Mouse (Mus musculus): ENCODE results near the gene Ccdc187.

Ccdc187 gene

DNA sequence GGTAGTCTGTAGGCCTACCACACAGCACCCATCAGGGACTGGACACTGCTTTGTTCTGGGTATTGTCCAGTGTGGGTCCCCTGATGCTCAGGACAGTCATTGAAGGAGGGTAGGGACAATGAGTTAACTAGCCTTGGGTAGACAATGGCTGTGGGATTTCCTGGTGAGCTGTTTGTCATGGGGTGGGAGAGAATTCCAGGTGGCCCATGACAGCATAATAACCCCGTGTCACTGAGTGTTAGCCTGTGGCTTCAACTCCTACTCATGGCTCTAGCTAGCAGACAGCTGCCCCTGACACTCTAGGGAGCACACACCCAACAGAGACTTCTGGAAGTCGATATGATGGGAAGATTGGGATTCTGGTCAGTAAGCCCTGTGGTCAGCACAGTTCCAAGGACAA, at the start of gene Ccdc187:
Gene Ccdc187, minus strand, starts transcription at position 101 of the 400 bp plus-strand sequence.
- DNase-seq (ENCODE audit: low spot score), result no peak

DNA sequence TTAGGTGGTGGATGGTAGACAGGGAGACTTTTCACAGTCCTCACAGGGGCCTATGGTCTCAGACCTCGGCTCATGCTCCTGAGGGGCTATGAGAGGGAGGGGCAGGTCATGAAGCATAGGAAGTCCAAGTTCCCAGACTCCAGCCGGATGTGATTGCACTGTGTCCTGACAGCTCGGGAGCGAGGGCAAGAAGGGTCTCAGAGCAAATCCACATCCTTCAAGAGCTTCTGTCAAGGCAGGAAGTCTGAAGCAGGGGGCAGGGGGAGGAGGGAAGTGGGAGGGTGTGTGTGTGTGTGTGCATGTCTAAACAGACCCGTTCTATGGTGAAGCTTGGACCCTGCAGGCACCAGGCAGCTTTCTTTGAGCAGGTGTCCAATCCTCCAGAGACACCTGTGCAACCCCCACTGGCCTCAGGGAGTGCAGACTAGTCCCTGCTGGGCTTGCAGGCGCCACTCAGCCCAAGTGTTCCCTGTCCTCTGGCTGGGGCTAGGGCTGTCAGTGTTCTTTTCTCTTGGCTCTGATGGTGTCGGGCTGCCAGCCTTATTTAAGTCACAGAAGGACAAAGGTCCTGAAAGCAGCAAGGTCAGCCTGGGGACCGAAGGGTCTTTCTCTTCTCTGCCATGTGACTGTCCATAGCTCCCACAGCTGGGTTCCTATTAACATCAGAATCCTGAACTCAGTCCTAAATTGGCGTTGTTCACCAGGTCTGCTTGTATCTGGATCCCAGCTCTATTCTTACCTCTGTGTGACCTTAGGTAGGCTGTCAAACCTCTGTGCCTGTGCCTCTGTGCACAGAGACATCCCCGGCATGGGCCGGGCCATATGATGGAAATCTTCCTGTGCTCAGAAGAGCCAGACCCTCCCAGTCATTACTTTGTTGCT, 48.5 kb upstream of the Ccdc187 start:
- no peak for DNase-seq (ENCODE audit: low spot score)

DNA sequence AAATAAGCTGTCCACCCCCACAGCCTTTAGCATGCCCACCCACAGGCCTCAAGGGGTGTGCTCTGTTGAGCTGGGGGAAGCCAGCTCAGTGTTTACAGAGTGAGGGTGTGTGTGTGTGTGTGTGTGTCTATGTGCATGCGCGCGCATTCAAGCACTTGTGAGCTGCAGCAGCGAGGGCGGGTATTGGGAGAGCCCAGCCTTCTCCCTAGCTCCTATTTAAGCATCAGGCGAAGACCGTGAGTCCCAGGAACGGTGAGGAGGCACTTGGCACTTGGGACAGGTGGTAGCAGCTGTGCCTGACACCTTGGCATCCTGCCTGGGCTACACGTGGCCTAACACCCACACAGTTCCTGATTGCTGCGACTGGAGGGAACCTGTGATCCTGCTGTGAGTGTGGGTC, 47.7 kb upstream of the Ccdc187 start:
- DNase-seq (ENCODE audit: low spot score), result no peak

DNA sequence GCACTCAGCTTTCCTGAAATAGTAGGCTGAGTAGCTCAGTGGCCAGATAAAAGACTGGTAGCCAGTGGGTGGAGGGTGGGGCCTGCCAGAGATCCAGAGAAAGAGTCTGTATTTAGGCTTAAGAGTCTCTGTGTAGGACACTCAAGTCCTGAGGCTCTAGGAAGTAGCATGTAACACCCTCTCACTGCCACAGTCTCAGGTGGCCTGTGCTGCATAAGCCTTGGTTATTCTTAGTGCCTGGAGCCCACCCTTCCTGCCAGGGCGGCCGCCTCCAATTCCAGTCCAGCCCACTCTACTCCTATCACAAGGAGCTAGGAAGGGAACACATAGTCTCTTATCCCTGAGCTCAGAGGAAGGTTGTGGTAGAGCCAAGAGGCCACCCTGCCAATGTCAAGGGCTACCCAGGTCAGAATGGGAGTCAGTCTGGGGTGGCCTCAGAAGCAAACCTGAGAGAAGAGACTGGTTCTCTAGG, 47.2 kb upstream of the Ccdc187 start:
- DNase-seq (ENCODE audit: low spot score), result no peak

DNA sequence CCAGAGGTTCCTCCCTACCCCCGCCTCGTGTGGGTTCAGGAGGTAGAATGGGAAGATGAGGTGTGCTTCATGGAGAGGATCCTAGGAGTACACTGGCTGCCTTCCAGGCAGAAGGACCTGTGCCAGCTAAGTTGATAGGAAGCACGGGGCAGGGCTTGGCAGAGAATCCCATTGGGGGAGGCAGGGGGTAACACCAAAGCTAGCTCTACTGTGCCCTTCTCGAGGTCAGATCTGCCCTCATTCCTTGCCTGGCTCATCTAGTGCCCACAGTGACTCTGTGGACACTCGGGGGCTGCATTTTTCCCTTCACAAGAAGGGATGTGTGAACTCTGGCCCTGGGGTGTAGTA, 44.8 kb upstream of the Ccdc187 start:
- DNase-seq (ENCODE audit: low spot score), result peak; percentile 71

DNA sequence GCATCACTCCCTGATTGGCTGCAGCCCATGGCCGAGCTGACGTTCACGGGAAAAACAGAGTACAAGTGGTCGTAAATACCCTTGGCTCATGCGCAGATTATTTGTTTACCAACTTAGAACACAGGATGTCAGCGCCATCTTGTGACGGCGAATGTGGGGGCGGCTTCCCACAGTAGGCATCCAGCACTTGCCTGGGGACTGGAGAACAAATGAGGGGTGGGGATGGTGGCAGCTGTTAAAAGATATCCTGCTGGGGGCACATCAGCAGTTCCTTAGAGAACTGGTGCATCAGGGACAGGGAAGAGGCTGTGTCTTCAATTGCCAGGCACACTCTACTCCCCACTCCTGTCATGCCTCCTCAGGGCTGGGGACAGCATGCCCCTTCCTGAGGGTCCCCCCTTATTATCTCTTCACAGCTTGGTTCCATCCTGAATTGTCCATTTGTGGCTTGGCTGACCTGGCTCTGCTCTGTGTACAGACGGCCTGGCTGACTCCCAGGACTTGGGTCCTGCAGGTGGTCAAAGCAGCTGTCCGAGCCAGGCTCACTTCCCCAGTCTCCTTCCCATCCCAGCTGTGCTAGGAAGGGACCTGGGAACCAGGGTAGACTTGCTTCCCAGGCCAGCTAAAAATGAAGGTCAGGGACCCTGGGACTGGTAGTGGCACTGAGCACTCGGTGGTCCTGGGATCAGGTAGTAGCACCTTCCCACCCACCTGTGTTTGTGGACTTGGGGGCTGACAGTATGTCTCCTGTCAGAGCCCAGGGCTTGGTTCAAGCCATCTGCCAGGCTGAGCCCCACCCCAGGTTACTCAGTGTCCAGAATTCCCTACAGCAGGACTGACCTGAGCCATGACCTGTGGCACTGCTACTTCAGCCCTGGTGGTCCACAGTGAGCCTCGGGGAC, 44.2 kb upstream of the Ccdc187 start:
- DNase-seq (ENCODE audit: low spot score), result no peak

DNA sequence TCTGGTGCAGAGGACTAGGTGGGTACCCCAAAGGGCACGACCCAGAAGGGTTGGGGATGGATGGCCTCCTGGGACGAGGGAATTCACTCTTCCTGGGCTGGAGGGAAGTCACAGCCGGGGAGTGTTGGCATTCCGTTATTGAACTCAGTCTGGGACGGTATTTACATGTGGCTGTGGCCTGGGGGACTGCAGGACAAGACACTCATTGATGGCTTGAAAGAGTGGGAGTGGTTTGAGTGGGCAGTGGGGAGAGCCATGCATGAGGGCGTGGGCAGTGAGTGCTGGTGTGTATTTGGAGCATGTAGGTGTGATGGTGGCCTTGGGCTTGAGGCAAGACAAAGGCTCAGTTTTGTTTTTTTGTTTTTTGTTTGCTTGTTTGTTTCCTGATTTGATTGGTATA, 36.3 kb upstream of the Ccdc187 start:
- DNase-seq (ENCODE audit: low spot score), result no peak

DNA sequence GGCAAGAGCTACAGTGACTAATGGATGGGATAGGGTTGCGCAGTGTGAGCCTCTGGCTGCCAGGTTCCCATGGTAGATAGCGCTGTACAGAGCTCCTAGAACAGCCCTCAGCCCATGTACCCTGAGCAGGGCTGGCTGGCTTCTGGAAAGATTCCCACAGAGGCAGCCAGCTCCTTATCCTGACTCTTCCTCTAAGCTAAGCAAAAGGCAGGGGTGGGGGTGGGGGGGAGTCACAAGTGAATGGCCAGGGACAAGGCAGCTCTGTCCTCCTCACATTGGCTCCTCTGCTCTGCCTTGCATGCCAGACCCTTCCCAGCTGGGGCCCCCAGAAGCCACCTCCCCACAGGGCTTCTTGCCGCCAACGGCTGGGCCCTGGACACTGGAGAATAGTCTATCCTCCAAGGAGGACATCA, 35.7 kb upstream of the Ccdc187 start:
- DNase-seq (ENCODE audit: low spot score), result no peak

DNA sequence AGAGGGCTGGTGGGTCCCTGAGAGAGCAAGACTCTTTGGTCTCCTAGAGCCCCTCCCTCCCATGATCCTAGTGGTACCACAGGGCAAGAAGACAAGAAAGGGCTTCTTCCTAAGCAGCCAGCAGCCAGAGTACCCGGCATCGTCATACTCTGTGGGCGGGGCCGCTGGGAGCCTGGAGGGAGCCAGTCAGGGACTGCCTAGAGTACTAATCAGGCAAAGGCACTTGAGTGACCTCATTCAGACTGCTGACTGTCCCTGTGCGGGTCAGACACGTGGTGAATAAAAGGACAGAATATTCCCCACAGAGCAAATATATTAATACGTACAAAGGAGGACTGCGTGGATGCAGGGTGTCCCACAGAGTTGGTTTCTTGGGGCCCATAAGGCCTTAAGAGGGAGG, 35.0 kb upstream of the Ccdc187 start:
- DNase-seq (ENCODE audit: low spot score), result no peak

DNA sequence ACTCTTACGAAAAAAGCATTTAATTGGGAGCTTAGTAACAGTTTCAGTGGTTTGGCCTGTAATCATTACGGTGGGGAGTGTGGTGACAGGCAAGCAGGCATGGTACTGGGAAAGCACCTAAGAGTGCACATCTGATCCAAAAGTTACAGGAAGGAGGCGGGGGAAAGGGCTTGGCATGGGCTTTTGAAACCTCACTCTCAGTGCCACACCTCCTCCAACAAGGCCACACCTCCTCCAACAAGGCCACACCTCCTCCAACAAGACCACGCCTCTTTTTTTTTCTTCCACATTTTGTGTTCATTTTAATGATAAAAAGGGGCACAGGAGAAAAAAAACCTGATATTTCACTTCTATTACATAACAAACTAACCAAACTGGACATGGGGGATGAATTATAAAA, 33.5 kb upstream of the Ccdc187 start:
- DNase-seq (ENCODE audit: low spot score), result no peak

DNA sequence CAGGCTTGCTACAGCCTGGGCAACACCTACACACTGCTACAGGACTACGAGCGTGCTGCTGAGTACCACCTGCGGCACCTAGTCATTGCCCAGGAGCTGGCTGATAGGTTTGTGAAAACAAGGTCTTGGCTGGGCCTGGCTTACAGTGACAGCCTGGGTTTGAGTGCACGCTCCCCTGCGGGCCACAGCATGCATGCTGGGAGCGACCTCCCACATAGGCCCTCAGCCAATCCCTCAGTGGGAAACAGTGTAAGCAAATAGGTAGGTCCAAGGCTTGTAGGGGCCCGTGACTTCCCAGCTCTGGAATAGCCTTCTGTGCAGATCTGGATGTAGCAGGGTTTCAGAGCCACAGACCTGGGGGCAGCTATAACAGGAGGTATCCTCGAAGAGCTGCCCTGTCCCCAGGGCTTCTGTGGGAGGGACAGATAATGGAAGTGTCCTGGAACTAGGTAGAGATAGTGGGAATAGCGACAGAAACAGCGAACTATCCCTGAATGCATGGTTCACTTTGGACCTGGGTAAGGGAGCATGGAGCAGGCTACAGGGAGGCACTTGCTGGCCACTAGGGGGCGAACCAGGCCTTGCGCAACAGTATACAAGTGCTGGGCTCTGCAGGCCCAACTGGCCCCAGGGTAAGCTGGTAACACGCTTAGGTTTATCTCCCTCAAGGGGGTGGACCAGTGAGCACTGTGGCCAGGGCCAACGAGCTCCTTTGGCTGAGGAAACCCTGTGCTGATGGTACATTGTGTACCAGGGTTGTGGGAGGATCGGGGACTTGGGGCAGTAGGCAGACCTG, 31.2 kb upstream of the Ccdc187 start:
- no peak for DNase-seq (ENCODE audit: low spot score)

DNA sequence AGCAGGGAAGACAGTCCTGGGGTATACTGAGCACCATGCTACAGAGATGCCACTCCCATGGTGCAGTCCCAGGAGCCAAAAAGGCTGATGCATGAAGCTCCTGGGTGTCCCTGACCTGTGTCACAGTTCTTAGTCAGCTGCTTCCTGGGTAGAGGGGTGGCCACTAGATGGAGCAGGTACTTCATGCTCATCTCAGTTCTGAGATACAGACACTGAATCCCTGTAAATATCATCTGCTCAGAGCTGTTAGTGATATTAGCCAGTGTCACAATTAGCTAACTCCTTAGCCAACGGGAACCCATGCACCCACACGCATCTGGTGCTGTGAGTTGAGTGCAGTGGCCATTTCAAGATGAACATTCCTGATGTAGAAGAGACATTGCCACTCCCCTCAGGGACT, 30.6 kb upstream of the Ccdc187 start:
- DNase-seq (ENCODE audit: low spot score), result no peak

DNA sequence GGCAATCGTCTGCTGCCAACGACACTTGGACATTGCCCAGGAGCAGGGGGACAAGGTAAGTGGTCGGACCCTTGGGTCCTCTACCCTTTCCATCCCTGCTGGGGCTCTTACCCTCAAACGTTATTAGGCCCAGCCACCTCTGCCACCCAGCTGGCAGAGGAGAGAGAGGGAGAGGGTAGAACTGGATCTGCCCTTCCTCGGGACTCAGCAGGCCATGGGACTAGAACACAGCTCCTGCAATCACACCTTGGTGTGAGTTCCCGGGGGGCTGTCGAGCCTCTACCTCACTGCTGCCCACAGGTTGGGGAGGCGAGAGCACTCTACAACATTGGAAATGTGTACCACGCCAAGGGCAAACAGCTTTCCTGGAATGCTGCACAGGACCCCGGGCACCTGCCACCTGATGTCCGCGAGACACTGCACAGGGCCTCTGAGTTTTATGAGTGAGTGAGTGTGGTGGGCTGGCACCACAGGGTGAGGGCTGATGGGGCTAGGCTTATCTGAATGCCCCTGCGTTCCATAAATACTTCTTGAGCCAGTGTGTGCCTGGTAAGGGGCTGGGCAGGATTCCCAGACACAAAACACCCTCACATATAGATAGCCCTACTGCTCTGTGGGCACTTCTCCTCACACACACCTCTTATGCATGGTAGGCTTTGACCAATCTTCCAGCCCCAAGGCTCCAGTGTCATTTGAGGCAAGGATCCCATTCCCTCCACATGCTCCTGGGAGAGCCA, 29.4 kb upstream of the Ccdc187 start:
- no peak for DNase-seq (ENCODE audit: low spot score)

DNA sequence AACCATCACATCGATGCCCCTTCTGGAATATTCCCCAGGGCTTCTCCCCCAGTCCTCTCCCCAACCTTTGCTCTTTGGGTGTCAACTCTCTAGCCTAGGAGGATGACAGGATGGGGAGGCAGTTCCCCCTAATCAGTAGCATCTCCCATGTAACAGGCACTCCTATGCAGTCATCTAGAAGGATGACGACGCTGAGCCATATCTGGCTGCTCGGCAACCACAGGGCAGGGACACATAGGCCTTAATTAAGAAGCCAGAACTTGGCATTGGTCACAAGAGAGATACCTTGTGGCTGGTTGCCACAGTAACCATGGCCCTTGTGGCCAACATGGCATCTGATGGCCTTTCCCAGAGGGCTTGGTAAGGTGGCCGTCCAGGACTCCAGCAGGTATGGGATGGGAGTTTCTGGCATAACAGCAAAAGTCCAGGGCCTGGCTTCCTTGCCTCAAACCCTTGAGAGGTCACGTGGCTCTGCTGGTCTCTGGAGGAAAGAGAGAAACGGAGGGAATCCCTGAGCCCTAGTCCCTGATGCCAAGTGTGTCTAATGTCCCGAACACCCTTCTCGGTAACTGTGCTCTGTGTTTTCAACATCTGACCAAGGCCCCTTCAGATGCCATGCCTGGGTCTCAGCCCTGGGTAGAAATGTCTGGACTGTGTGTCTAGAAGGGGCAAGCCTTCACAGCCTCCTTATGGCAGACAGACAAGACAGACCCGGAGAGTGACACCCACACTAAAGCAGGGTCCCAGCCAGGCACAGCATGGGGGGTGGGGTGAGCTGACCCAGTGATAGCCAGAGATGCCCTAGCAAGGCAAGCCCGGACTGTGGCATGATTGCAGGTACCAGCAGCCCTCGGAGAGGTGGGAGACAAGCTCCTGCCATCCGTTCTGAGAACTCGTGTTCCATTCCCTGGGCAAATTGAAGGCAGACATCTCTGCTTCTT, 26.2 kb upstream of the Ccdc187 start:
- no peak for DNase-seq (ENCODE audit: low spot score)

DNA sequence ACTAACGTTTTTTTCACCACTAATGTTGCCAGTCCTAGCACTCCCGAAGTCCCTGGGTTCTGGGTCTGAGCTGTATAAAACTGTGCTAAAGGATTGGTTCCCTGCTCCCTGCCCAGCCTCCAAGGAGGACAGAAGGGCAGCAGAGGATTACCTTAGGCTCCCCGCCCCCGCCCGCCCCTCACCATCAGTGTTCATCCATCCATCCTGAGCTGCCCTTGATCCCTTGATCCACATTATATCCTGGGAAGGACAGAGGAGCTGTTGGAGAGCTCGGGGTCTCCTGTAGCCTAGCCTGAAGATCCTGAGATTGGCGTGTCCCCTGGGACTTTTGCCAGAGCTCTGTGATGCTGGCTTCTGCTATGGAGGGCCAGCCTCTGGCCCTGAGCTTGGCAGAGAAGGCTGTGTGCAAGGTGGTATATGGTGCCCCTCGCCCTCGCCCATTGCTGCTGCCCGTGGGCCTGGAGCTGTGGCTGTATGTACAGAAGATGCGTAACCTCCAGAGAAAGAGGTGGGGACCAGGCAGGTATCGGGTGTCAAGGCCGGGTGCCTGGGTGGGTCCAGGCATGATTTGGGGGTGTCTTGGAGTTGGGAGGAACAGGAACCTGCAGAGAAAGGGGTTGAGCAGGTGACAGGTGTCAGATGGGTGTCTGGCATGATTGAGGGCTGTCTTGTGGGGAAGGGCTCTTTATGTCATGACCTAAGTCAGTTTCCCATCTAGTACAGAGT, 25.3 kb upstream of the Ccdc187 start:
- no peak for DNase-seq (ENCODE audit: low spot score)

DNA sequence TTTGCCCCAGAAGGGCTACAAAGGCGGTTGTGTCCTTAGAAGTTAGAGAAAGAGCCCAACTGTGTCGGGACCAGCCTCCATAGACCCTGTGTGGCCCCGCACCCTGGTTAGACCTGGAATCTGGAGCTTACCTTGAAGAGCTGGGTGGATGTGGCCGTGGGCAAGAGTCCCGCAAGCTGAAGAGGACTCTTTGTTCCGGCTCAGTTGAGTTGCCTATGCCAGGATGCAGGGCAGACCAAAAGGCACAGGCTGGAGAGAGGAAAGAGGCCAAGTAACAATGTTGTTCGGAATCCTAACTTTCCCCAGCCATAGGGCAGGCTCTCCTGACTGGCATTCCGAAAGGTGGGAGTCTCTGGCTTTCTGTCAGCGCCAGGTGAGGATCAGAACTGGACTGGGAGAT, 24.8 kb upstream of the Ccdc187 start:
- no peak for DNase-seq (ENCODE audit: low spot score)

DNA sequence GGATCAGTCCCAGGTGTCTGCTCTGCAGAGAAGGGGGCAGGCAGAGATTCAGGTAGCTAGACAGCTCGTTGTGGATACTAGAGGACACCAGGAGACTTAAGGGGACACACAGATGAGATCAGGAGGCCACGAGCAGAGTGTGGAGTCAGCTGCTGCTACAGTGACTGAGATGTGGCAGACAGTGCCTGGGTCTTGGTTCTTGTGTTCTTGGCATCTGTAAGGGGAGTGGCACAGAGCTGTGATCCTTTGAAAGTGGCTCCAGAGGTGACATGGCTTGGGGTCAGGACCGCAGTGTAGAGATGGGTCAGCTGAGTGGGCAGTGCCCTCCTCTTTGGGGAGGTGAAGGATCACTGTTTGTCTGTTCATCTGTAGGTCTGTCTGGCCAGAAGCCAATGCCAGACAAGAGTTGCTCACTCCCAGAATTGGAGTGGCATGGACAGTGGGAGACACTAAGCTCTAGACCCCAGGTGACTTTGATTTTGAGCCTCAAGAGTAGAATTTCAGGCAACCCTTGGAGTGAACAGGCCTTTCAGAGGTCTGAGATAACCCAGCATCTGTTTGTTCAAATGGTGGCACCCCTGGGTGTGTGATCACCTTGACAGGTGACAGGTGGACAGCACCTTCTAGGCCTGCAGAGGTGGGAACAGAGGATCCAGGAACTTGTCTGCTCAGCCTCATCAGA, 23.8 kb upstream of the Ccdc187 start:
- DNase-seq (ENCODE audit: low spot score), result no peak

DNA sequence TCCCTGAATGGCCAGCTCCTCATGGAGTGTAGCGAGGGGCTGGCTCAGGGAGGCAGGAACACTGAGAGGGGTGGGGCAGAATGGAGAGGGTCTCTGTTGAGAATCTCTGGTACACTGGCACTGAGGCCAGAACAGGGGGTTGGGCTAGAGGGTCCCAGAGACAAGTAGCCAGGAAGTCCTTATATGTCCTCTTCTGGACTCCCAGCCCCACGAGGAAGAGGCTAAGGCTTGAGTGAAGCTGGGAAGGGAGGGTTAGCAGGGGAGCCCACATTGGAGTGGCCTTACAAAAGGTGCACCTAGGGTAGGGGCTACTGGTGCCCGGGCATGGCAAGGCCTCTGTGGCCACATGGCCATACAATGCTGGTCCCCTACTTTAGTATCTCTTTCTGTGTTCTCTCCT, 23.0 kb upstream of the Ccdc187 start:
- DNase-seq (ENCODE audit: low spot score), result no peak

DNA sequence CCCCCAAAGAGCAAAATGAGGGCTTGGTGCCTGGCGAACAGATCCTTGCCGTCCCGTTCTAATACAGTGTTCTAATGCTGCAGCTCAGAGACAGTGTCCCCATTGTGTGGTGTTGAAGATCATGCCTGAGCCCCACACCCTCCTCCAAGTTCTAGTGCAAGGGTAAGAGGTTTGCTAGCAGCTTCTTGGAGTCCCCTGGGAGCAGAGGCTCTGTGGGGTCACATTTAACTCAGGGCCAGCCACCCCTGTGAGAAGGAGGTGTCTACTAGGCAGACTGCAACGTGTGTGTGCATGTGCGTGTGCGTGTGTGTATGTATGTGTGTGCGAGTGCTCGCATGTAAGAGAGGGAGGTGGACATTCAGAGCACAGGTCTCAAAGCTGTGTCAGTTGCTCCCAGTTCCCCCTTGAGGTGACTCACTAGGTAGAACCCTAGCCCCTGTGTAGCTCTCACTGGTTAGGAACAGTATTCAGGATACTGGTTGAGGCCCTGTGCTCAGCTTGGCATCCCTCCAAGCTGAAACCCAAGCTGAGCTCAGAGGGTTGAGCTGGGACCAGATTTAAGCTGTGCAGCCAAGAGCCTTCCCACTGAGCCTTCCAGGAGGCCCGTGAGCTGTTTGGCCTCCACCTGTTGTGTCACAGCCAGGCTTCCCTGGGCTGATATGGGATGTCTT, 22.4 kb upstream of the Ccdc187 start:
- DNase-seq (ENCODE audit: low spot score), result no peak

Data from ovary, adult 18-20 months (tissue).